Mouse (Mus musculus): ENCODE results near the gene Dgkb.
A peak's percentile ranks its signal among the peaks of the same experiment; 100 is the strongest.

The Dgkb gene

GRCm38 (mm10) chr12:38385942-38386341 lies 568.4 kb downstream of the Dgkb start:
- no peak for DNase-seq

- DNase-seq, result peak; percentile 5
Measured at GRCm38 (mm10) chr12:38386991-38387390, 569.5 kb downstream of the Dgkb start.

GRCm38 (mm10) chr12:38387654-38388053 lies 570.1 kb downstream of the Dgkb start:
- DNase-seq, result no peak

GRCm38 (mm10) chr12:38388243-38388642 lies 570.7 kb downstream of the Dgkb start:
- no peak for DNase-seq

- DNase-seq, result no peak
Measured at GRCm38 (mm10) chr12:38397754-38398312, 580.3 kb downstream of the Dgkb start.

- no peak for DNase-seq
Measured at GRCm38 (mm10) chr12:38400089-38400488, 582.6 kb downstream of the Dgkb start.

GRCm38 (mm10) chr12:38435364-38436130 lies 618.0 kb downstream of the Dgkb start:
- no peak for DNase-seq

GRCm38 (mm10) chr12:38436131-38436436 lies 618.6 kb downstream of the Dgkb start:
- no peak for DNase-seq

- DNase-seq, result no peak
Measured at GRCm38 (mm10) chr12:38450323-38451087, 633.0 kb downstream of the Dgkb start.

GRCm38 (mm10) chr12:38451677-38452076 lies 634.2 kb downstream of the Dgkb start:
- DNase-seq, result no peak

- no peak for DNase-seq
Measured at GRCm38 (mm10) chr12:38468191-38468590, 650.7 kb downstream of the Dgkb start.

- peak; percentile 2 for DNase-seq
Measured at GRCm38 (mm10) chr12:38468605-38469004, 651.1 kb downstream of the Dgkb start.

GRCm38 (mm10) chr12:38497229-38497628 lies 679.7 kb downstream of the Dgkb start:
- no peak for DNase-seq

GRCm38 (mm10) chr12:38500931-38501330 lies 683.4 kb downstream of the Dgkb start:
- no peak for DNase-seq

- no peak for DNase-seq
Measured at GRCm38 (mm10) chr12:38508195-38508594, 690.7 kb downstream of the Dgkb start.

GRCm38 (mm10) chr12:38545431-38545830 lies 727.9 kb downstream of the Dgkb start:
- DNase-seq, result no peak

GRCm38 (mm10) chr12:38577141-38577540 lies 759.6 kb downstream of the Dgkb start:
- DNase-seq, result no peak

GRCm38 (mm10) chr12:38579191-38579817 lies 761.8 kb downstream of the Dgkb start:
- peak; percentile 5 for DNase-seq

GRCm38 (mm10) chr12:38586368-38586865 lies 768.9 kb downstream of the Dgkb start:
- DNase-seq, result no peak

GRCm38 (mm10) chr12:38589951-38590350 lies 772.4 kb downstream of the Dgkb start:
- no peak for DNase-seq

- no peak for DNase-seq
Measured at GRCm38 (mm10) chr12:38593653-38594052, 776.1 kb downstream of the Dgkb start.

- peak; percentile 55 for DNase-seq
Measured at GRCm38 (mm10) chr12:38594055-38594454, 776.5 kb downstream of the Dgkb start.

GRCm38 (mm10) chr12:38596416-38597062 lies 779.0 kb downstream of the Dgkb start:
- no peak for DNase-seq
